Mouse (Mus musculus): Measurements from ENCODE around the gene Lad1.

DNA sequence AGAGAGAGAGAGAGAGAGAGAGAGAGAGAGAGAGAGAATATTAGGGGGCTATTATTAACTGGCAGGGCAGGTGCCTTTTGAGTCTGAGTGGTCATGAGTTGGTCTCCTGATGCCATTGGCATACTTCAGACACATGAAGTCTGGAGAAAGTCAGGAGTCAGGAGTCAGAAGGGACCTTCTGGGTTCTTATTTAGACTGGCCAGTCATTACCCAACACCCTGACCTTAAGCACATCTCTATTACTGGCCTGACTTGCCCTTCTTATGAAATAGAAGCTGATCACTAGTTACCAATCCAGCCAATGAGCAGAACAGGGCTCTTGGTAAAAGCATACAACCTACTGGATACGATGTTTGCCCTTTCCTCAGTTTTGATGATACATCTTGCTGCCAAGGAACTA, 41.4 kb upstream of the Lad1 start:
- TF ChIP-seq CTCF (IDR thresholded peaks at IDR 0.05; ENCODE audit: control insufficient read depth, insufficient read depth, insufficient read length): no peak
- TF ChIP-seq MAX (IDR thresholded peaks at IDR 0.05): no peak
- no peak for TF ChIP-seq MYOG (IDR thresholded peaks at IDR 0.05; ENCODE audit: control insufficient read depth, extremely low read depth, insufficient read length)
- TF ChIP-seq USF1 (IDR thresholded peaks at IDR 0.05; ENCODE audit: low read depth): no peak
- TF ChIP-seq CEBPB (IDR thresholded peaks at IDR 0.05; ENCODE audit: low read depth): no peak
